Mouse (Mus musculus) liver, embryonic 13.5 days (tissue): ENCODE measurements around the gene Tob1. TPM values are rescaled to one million over a fixed set of nuclear protein-coding genes. Genes with fewer than 3 reads are reported as not detected.

Experiments used
- ATAC-seq: fragments of 200-750 bp; cut with Nextera tagmentation; 2 replicates; pipeline ENCODE4 v1.8.0; 2017; ENCODE audit warnings: low read depth, mild to moderate bottlenecking, moderate number of reproducible peaks, moderate library complexity
- DNase-seq: peaks from one replicate; pipeline ENCODE4 v3.0.0; 2022
- H3K27ac ChIP-seq: fragments of 300-500 bp; sonication (generic); 2 replicates; pipeline ENCODE4 v1.5.1; 2015; ENCODE audit warnings: moderate library complexity, mild to moderate bottlenecking, inconsistent platforms
- H3K27me3 ChIP-seq: fragments of 300-500 bp; sonication (generic); 2 replicates; pipeline ENCODE4 v1.6.1; 2015; ENCODE audit warnings: mild to moderate bottlenecking, inconsistent platforms
- H3K36me3 ChIP-seq: fragments of 300-500 bp; sonication (generic); 2 replicates; pipeline ENCODE4 v1.6.1; 2015; ENCODE audit warnings: mild to moderate bottlenecking, inconsistent platforms
- H3K4me1 ChIP-seq: fragments of 300-500 bp; sonication (generic); replicated peaks from 2 replicates; pipeline ENCODE4 v1.6.1; 2015; ENCODE audit warnings: inconsistent platforms
- H3K4me2 ChIP-seq: fragments of 300-500 bp; sonication (generic); 2 replicates; pipeline ENCODE4 v1.6.1; 2015; ENCODE audit warnings: inconsistent platforms, mild to moderate bottlenecking, moderate library complexity
- H3K4me3 ChIP-seq: fragments of 300-500 bp; sonication (generic); replicated peaks from 2 replicates; pipeline ENCODE4 v1.5.1; 2015; ENCODE audit warnings: mild to moderate bottlenecking, inconsistent platforms
- H3K9ac ChIP-seq: fragments of 300-500 bp; sonication (generic); 2 replicates; pipeline ENCODE4 v1.6.1; 2015; ENCODE audit warnings: mild to moderate bottlenecking, inconsistent platforms
- H3K9me3 ChIP-seq: fragments of 300-500 bp; sonication (generic); replicated peaks from 2 replicates; pipeline ENCODE4 v1.6.1; 2016; ENCODE audit warnings: inconsistent platforms
- WGBS: fragments of 180-500 bp; shearing (Covaris S2); methylation state at CpG from one replicate; pipeline ENCODE4 v1.1.7; 2015; ENCODE audit not compliant: insufficient replicate concordance; 5-methylcytosine and 5-hydroxymethylcytosine counted together
- polyA plus RNA-seq: library from polyadenylated mRNA; unstranded; fragments of >200 nt; fragmentation: Nextera tagmentation; extraction: Ambion mirVana; gene quantifications from 2 replicates; pipeline ENCODE4 v1.2.1, GENCODE M21; 2015

The Tob1 gene
- polyA plus RNA-seq, 1 experiment from 2014 or later: 9.5 TPM

GRCm38 (mm10) chr11:94245955-94246788, 34.9 kb downstream of the Tob1 start, which contains the start of gene Wfikkn2:
Gene Wfikkn2, minus strand, starts transcription at chr11:94246005.
- WGBS: 63% methylated on average over 17 of the region's 17 CpGs
- no peak within 1 kb of the TSS for H3K4me3 ChIP-seq
- peaks cover 17% of the 10 kb centered on the region for H3K4me1 ChIP-seq
- ATAC-seq: no peak
- no peak for DNase-seq
- H3K27ac ChIP-seq: no peak within 1 kb of the TSS
- H3K9me3 ChIP-seq: no peaks in the 10 kb centered on the region
- H3K4me2 ChIP-seq: no peak within 1 kb of the TSS
- no peak within 1 kb of the TSS for H3K9ac ChIP-seq
- peaks cover 50% of the 10 kb centered on the region for H3K27me3 ChIP-seq
- no peaks in the 10 kb centered on the region for H3K36me3 ChIP-seq

- H3K9me3 ChIP-seq: no peaks in the 10 kb centered on the region
- WGBS: 71% methylated on average over 8 of the region's 8 CpGs
- peaks cover 17% of the 10 kb centered on the region for H3K4me1 ChIP-seq
- H3K4me2 ChIP-seq: no peak overlapping the region
- no peak for DNase-seq
- peaks cover 44% of the 10 kb centered on the region for H3K27me3 ChIP-seq
- no peaks in the 10 kb centered on the region for H3K36me3 ChIP-seq
- no peak for ATAC-seq
- H3K9ac ChIP-seq: no peak overlapping the region
- no peak overlapping the region for H3K27ac ChIP-seq
- H3K4me3 ChIP-seq: no peak overlapping the region
Observed at GRCm38 (mm10) chr11:94246789-94247061, 35.5 kb downstream of the Tob1 start.

GRCm38 (mm10) chr11:94253156-94253555, 41.9 kb downstream of the Tob1 start:
- Histone ChIP-seq H3K9ac (no peak overlapping the region), H3K4me1 (peaks cover 6% of the 10 kb centered on the region), H3K27ac (no peak overlapping the region), H3K27me3 (peaks cover 25% of the 10 kb centered on the region), H3K36me3 (no peaks in the 10 kb centered on the region), H3K4me3 (no peak overlapping the region), H3K4me2 (no peak overlapping the region), H3K9me3 (0 out of 2 replicates have a peak, but pooled peaks cover 5% of the 10 kb centered on the region)
- DNase-seq (no peak), ATAC-seq (no peak)
- WGBS: 64% methylated on average over 9 of the region's 9 CpGs

- 61% methylated on average over 10 of the region's 10 CpGs for WGBS
- peaks cover 22% of the 10 kb centered on the region for H3K27me3 ChIP-seq
Observed at GRCm38 (mm10) chr11:94253691-94254090, 42.4 kb downstream of the Tob1 start.

GRCm38 (mm10) chr11:94255733-94256132, 44.5 kb downstream of the Tob1 start:
- Histone ChIP-seq H3K4me3 (no peak overlapping the region), H3K27me3 (peaks cover 22% of the 10 kb centered on the region), H3K4me2 (no peak overlapping the region), H3K36me3 (no peaks in the 10 kb centered on the region), H3K9me3 (0 out of 2 replicates have a peak, but pooled peaks cover 5% of the 10 kb centered on the region), H3K4me1 (peaks cover 17% of the 10 kb centered on the region), H3K9ac (no peak overlapping the region), H3K27ac (no peak overlapping the region)
- DNase-seq (no peak), ATAC-seq (no peak)
- 64% methylated on average over 5 of the region's 5 CpGs for WGBS

More at GRCm38 (mm10) chr11:94253691-94254090, 42.4 kb downstream of the Tob1 start:
- Histone ChIP-seq H3K9me3 (0 out of 2 replicates have a peak, but pooled peaks cover 5% of the 10 kb centered on the region), H3K9ac (no peak overlapping the region), H3K4me1 (peaks cover 6% of the 10 kb centered on the region), H3K4me2 (no peak overlapping the region), H3K4me3 (no peak overlapping the region), H3K27ac (no peak overlapping the region), H3K36me3 (no peaks in the 10 kb centered on the region)
- DNase-seq (no peak), ATAC-seq (no peak)

- Histone ChIP-seq H3K9ac (no peak overlapping the region), H3K4me1 (peaks cover 39% of the 10 kb centered on the region), H3K36me3 (no peaks in the 10 kb centered on the region), H3K4me3 (no peak overlapping the region), H3K27ac (no peak overlapping the region), H3K9me3 (0 out of 2 replicates have a peak, but pooled peaks cover 5% of the 10 kb centered on the region), H3K27me3 (peaks cover 13% of the 10 kb centered on the region), H3K4me2 (no peak overlapping the region)
- no peak for DNase-seq
- no peak for ATAC-seq
- WGBS: 76% methylated on average over 14 of the region's 14 CpGs
Observed at GRCm38 (mm10) chr11:94257987-94258386, 46.7 kb downstream of the Tob1 start.

GRCm38 (mm10) chr11:94259814-94260213, 48.6 kb downstream of the Tob1 start:
- peaks cover 10% of the 10 kb centered on the region for H3K27me3 ChIP-seq
- H3K27ac ChIP-seq: peak overlapping the region; percentile 92
- no peaks in the 10 kb centered on the region for H3K36me3 ChIP-seq
- no peak overlapping the region for H3K4me3 ChIP-seq
- DNase-seq: no peak
- WGBS: 47% methylated on average over 4 of the region's 4 CpGs
- H3K4me2 ChIP-seq: no peak overlapping the region
- H3K4me1 ChIP-seq: peaks cover 42% of the 10 kb centered on the region
- H3K9ac ChIP-seq: no peak overlapping the region
- ATAC-seq: no peak
- H3K9me3 ChIP-seq: 0 out of 2 replicates have a peak, but pooled peaks cover 5% of the 10 kb centered on the region

- DNase-seq (peak; percentile 57), ATAC-seq (peak; percentile 96)
- peak overlapping the region; percentile 51 for H3K4me2 ChIP-seq
Observed at GRCm38 (mm10) chr11:94261585-94262370, 50.5 kb downstream of the Tob1 start.

More at GRCm38 (mm10) chr11:94261585-94262370, 50.5 kb downstream of the Tob1 start:
- WGBS: 37% methylated on average over 6 of the region's 6 CpGs
- no peaks in the 10 kb centered on the region for H3K36me3 ChIP-seq
- H3K9me3 ChIP-seq: 0 out of 2 replicates have a peak, but pooled peaks cover 1% of the 10 kb centered on the region
- no peak overlapping the region for H3K4me3 ChIP-seq
- peaks cover 62% of the 10 kb centered on the region for H3K4me1 ChIP-seq
- H3K27ac ChIP-seq: peak overlapping the region; percentile 92
- peak overlapping the region; percentile 63 for H3K9ac ChIP-seq
- 0 out of 2 replicates have a peak, but pooled peaks cover 2% of the 10 kb centered on the region for H3K27me3 ChIP-seq

Other genes with a start within 250 kb of the Tob1 start
- gene Gm20390, start 243.2 kb upstream of the Tob1 start, polyA plus RNA-seq: 247 and 263 TPM in 2 replicates
- gene Nme1, start 242.9 kb upstream of the Tob1 start, polyA plus RNA-seq: 177 and 207 TPM in 2 replicates
- gene Spag9, start 215.4 kb upstream of the Tob1 start, polyA plus RNA-seq: 9.1 and 10.0 TPM in 2 replicates
- 0.22 and 0.23 TPM in 2 replicates for gene Wfikkn2, start 34.6 kb downstream of the Tob1 start, polyA plus RNA-seq
- not detected in 2 replicates for gene Gm21885, start 70.4 kb downstream of the Tob1 start, polyA plus RNA-seq
- gene Luc7l3, start 110.5 kb downstream of the Tob1 start, polyA plus RNA-seq: 53.4 and 68.8 TPM in 2 replicates
- gene Ankrd40, start 116.5 kb downstream of the Tob1 start, polyA plus RNA-seq: 5.2 and 5.5 TPM in 2 replicates
- 4.3 and 5.8 TPM in 2 replicates for gene Abcc3, start 181.5 kb downstream of the Tob1 start, polyA plus RNA-seq